Mouse (Mus musculus): ENCODE data around the gene Il1r2.

The Il1r2 gene

DNA sequence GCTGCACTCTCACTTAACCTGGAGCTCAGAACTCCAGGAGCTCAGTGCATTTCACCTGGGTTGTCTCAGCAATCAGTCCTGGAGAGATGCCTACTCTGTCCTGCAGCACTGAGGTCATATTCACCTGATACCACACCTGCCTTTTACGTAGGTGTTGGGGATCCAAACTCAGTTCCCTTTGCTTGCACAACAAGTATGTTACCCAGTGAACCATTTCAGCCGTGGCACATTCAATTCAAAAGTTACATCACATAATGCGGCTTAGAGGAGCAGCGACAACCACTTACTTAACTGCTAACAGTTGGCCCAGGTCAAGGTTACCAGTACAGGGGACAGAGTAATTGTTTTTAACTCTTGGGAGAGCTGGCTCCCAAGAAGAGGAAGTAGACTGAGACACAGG lies 58.8 kb downstream of the Il1r2 start:
- no peak for DNase-seq (ENCODE audit: low spot score in 2 of 2)

- no peak for DNase-seq (ENCODE audit: low spot score in 2 of 2)
Measured at GRCm38 (mm10) chr1:40133567-40133966, 59.7 kb downstream of the Il1r2 start.

GRCm38 (mm10) chr1:40139798-40140532 lies 66.1 kb downstream of the Il1r2 start:
- peak; percentile 62 to 82 for DNase-seq (ENCODE audit: low spot score in 2 of 2)

GRCm38 (mm10) chr1:40156096-40156495 lies 82.2 kb downstream of the Il1r2 start:
- DNase-seq (ENCODE audit: low spot score in 2 of 2): no peak

DNA sequence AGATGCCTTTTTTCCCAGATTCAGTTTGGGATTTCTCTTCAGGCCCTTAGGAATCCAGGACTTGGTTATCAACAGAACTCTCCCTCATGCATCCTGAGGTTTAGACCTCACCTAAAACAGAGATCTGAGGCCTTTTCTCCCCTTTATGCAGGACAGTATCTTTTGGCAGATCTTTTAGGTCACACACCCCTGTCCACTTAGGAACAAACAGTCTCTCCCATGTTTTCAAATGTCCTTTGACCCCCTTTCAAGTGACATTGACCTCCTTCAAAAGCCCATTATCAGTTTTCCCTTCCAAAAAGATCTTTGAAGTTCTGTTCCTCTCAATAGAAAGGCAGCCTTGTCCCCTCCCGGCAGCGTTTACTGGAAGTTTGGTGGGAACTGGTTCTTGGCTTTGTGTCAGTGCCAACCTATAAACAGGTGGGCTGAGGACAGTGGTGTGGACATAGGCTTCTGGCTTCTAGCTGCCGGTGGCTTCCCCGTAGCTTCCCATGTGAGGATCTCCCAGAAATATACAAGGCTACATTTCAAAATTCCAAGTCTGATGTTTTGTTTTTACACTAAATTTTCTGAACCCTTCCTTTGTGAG lies 89.5 kb downstream of the Il1r2 start:
- no peak for DNase-seq (ENCODE audit: low spot score in 2 of 2)

DNA sequence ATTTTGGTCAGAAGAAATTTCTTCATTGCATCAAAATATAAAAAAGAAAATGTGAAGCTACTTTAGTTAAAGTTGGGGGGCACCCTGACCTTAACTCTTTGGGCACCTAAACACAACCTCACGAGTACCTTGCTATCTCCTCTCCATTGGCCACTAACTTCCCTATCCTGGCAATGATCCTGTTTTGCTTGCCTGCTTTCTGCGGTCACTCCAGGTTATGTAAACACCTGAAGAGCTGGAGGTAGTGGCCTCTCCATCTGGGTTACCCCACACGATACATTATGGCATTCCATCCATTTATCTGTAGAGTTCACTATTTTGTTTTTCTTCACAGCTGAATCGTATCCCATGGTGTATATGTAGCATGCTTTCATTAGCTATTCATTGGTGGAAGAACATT lies 90.5 kb downstream of the Il1r2 start:
- no peak for DNase-seq (ENCODE audit: low spot score in 2 of 2)

DNA sequence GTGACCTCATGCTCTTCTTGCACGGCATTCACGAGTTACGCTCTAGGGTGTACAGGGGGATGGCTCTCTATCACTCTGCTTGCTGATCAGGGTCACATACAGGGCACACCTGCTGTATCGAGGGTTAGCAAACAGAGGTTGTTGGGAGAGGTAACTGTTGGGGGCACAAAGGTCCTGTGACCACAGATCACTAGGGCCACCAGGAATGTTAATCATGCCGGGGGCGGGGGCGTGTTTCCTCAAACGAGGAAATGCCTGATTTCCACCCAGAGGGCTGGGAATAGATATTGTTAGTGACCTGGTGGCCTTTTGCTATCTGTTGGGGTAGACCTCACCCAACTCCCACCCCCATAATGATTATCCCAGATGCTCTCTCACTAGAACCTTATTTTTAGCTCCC lies 93.7 kb downstream of the Il1r2 start:
- no peak for DNase-seq (ENCODE audit: low spot score in 2 of 2)

DNA sequence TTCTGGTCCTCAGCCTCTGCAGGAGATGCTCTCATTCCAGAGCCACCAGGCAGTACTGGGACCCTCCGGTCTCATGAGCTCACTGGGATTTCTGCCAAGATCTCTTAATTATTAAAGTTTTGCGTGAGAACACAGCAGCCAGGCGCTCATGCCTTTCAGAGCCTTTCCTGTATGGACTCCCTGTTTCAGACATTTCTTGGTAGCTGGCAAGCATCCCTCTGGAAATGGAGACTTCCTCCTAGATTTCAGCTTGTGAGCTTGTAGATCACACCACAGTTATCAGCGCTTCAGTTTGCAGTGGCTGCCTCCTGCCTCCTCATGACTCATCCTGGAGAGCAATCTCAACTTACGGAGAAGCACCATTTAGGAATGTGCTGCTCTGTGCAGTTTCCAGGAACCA lies 98.0 kb downstream of the Il1r2 start:
- peak in 1 of 2 experiments; percentile 23 for DNase-seq (ENCODE audit: low spot score in 2 of 2)

GRCm38 (mm10) chr1:40174146-40174545 lies 100.3 kb downstream of the Il1r2 start:
- peak in 1 of 2 experiments; percentile 5 for DNase-seq (ENCODE audit: low spot score in 2 of 2)
